Mouse (Mus musculus) thymus, adult 2 months (tissue): ENCODE results near the gene Mmd.

Experiments used
- CTCF ChIP-seq: fragments of 200-500 bp; IDR thresholded peaks from 2 replicates; pipeline ENCODE4 v1.5.1; 2012; ENCODE audit warnings: mild to moderate bottlenecking, control low read depth, low read length, moderate library complexity, borderline replicate concordance; ENCODE audit not compliant: control insufficient read depth, poor library complexity, insufficient read depth; ENCODE audit errors: extremely low read depth
- POLR2A ChIP-seq: fragments of 200-500 bp; IDR thresholded peaks from 2 replicates; pipeline ENCODE4 v1.6.1; 2012; ENCODE audit warnings: mild to moderate bottlenecking, low read length, control low read depth, moderate library complexity; ENCODE audit not compliant: control insufficient read depth, poor library complexity, insufficient read depth; ENCODE audit errors: extremely low read depth

DNA sequence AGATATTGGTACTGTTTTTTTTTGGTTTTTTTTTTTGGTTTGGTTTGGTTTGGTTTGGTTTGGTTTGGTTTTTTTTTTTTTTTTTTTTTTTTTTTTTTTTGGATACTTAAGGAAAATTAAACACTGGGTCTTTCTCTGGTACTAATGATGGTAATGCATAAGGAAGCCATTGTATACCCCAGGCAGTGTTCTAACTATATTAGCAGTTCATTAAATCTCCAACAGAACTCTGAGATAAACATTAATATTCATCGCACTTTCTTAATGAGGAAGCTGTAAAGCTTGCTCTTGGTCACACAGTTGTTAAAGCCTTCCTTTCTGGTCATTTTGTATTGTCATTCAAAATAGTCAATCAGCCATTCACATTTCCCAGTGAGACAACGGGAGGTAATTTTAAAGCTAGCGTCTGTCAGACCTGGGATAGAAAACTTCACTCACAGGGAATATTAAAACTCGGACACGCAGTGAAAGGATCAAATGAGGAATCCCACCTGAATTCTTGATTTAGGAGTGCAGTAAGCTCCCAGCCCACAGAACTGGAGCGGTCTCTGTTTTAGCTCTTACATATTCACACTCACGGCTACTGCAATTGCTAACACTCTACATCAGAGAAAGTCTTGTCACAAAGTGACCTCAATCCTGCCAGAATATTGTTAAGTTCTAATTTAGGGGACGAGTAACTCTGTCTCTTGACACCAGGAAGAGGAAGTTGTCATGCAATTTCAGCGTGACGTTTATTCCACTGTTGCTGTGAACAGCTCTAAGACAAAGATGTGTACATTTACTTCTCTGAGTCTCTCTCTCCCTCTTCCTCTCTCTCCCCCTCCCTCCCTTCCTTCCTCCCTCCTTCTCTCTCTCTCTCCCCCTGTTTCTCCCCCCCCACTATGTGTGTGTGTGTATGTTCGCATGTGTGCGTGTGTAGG, 22.0 kb upstream of the Mmd start:
- TF ChIP-seq CTCF, result no peak
- no peak for TF ChIP-seq POLR2A
